Mouse (Mus musculus) left cerebral cortex, adult 2 months (tissue): ENCODE data around the gene Eid3. TPM values are rescaled to one million over a fixed set of nuclear protein-coding genes. Genes with fewer than 3 reads are reported as not detected.

ENCODE experiments used
- DNase-seq, 2 experiments: peaks; one replicate each; pipeline ENCODE4 v3.0.0; 2021 to 2022; ENCODE audit warnings: low spot score in 2 of 2, mixed read lengths in 1 of 2; ENCODE audit errors: extremely low spot score in 1 of 2
- H3K27ac ChIP-seq: fragments of 200-600 bp; 2 replicates; pipeline ENCODE4 v1.8.1; 2022
- H3K4me3 ChIP-seq: fragments of 200-600 bp; 2 replicates; pipeline ENCODE4 v1.8.1; 2022
- CTCF ChIP-seq: fragments of 200-600 bp; IDR thresholded peaks from 2 replicates; pipeline ENCODE4 v1.8.1; 2022; ENCODE audit warnings: antibody characterized with exemption, mild to moderate bottlenecking, moderate library complexity
- intact Hi-C: fragments of 180-260 bp; cut with DNase I; formaldehyde crosslinking; loops from one replicate; pipeline ENCODE4 v1.15.1; 2025
- long read RNA-seq, 2 experiments: library from polyadenylated mRNA; stranded (forward); transcript quantifications; one replicate each; pipeline ENCODE4 v2.0.0; 2021; ENCODE audit warnings: borderline mapping rate in 2 of 2
- total RNA-seq, 2 experiments: library from RNA; stranded (reverse); gene quantifications; 2 replicates each; pipeline ENCODE4 v1.2.3; 2021

Gene Eid3
- total RNA-seq = 1 to 10 TPM; 2.0 to 2.4 TPM
- long read RNA-seq, experiment 1 = 0 reads
- long read RNA-seq, experiment 2 = 0 reads

GRCm38 (mm10) chr10:82866356-82866755 is at the start of gene Eid3:
Gene Eid3, plus strand, starts transcription at chr10:82866626.
- no peak within 1 kb of the TSS for H3K27ac ChIP-seq
- intact Hi-C loops = no loop called here
- no peak for DNase-seq
- TF ChIP-seq CTCF = no peak
- no peak within 1 kb of the TSS for H3K4me3 ChIP-seq

GRCm38 (mm10) chr10:82817514-82817913 is 48.9 kb upstream of the Eid3 start:
- no peak overlapping the region for H3K4me3 ChIP-seq
- DNase-seq = no peak
- H3K27ac ChIP-seq = no peak overlapping the region
- no peak for TF ChIP-seq CTCF
- intact Hi-C loops = loop anchor here (5.0 kb wide), 1 partner anchor 40 kb away; no protein-coding TSS in a partner anchor

GRCm38 (mm10) chr10:82817936-82818335 is 48.5 kb upstream of the Eid3 start:
- Histone ChIP-seq H3K4me3 (no peak overlapping the region), H3K27ac (no peak overlapping the region)
- DNase-seq = no peak
- TF ChIP-seq CTCF = no peak
- intact Hi-C loops = loop anchor here (5.0 kb wide), 1 partner anchor 39 kb away; no protein-coding TSS in a partner anchor

- no peak overlapping the region for H3K27ac ChIP-seq
- DNase-seq = no peak
- intact Hi-C loops = loop anchor here (5.0 kb wide), 1 partner anchor 39 kb away; no protein-coding TSS in a partner anchor
- no peak overlapping the region for H3K4me3 ChIP-seq
- no peak for TF ChIP-seq CTCF
These were observed 47.8 kb upstream of the Eid3 start for GRCm38 (mm10) chr10:82818661-82819060.

GRCm38 (mm10) chr10:82823108-82823778 is 43.2 kb upstream of the Eid3 start:
- no peak overlapping the region for H3K27ac ChIP-seq
- intact Hi-C loops = no loop called here
- H3K4me3 ChIP-seq = no peak overlapping the region
- TF ChIP-seq CTCF = no peak
- no peak for DNase-seq

GRCm38 (mm10) chr10:82823779-82824177 is 42.6 kb upstream of the Eid3 start:
- TF ChIP-seq CTCF = no peak
- intact Hi-C loops = no loop called here
- Histone ChIP-seq H3K27ac (no peak overlapping the region), H3K4me3 (no peak overlapping the region)
- DNase-seq = no peak

- TF ChIP-seq CTCF = no peak
- no peak for DNase-seq
- Histone ChIP-seq H3K4me3 (no peak overlapping the region), H3K27ac (no peak overlapping the region)
- intact Hi-C loops = no loop called here
These were observed 41.9 kb upstream of the Eid3 start for GRCm38 (mm10) chr10:82824541-82824940.

- H3K4me3 ChIP-seq = no peak overlapping the region
- H3K27ac ChIP-seq = no peak overlapping the region
- intact Hi-C loops = no loop called here
- TF ChIP-seq CTCF = no peak
- no peak for DNase-seq
These were observed 39.9 kb upstream of the Eid3 start for GRCm38 (mm10) chr10:82826516-82826915.

- H3K4me3 ChIP-seq = no peak within 1 kb of the TSS
- no peak within 1 kb of the TSS for H3K27ac ChIP-seq
- no peak for DNase-seq
- intact Hi-C loops = no loop called here
- TF ChIP-seq CTCF = no peak
These were observed 32.5 kb upstream of the Eid3 start, which contains the start of gene Txnrd1 for GRCm38 (mm10) chr10:82833926-82834325. Gene Txnrd1, plus strand, starts transcription at chr10:82833951.

GRCm38 (mm10) chr10:82835898-82836297 is 30.5 kb upstream of the Eid3 start:
- H3K27ac ChIP-seq = no peak overlapping the region
- no peak for DNase-seq
- no peak for TF ChIP-seq CTCF
- H3K4me3 ChIP-seq = no peak overlapping the region
- intact Hi-C loops = no loop called here

- Histone ChIP-seq H3K4me3 (no peak overlapping the region), H3K27ac (no peak overlapping the region)
- TF ChIP-seq CTCF = no peak
- no peak for DNase-seq
- intact Hi-C loops = no loop called here
These were observed 28.0 kb upstream of the Eid3 start for GRCm38 (mm10) chr10:82838390-82838789.

GRCm38 (mm10) chr10:82844090-82844489 is 22.3 kb upstream of the Eid3 start:
- Histone ChIP-seq H3K4me3 (no peak overlapping the region), H3K27ac (no peak overlapping the region)
- DNase-seq = no peak
- intact Hi-C loops = no loop called here
- TF ChIP-seq CTCF = no peak

GRCm38 (mm10) chr10:82844731-82845130 is 21.7 kb upstream of the Eid3 start:
- TF ChIP-seq CTCF = no peak
- intact Hi-C loops = no loop called here
- H3K4me3 ChIP-seq = no peak overlapping the region
- DNase-seq = no peak
- no peak overlapping the region; the same call in 1 of the 2 replicates for H3K27ac ChIP-seq
